Mouse (Mus musculus) spleen, adult 12 weeks (tissue): ENCODE results near the gene Spata13.

Experiments
- DNase-seq: peaks from one replicate; pipeline ENCODE4 v3.0.0; 2022; ENCODE audit warnings: low spot score

The Spata13 gene

GRCm38 (mm10) chr14:60751581-60751980 lies 117.8 kb downstream of the Spata13 start:
- no peak for DNase-seq

- DNase-seq = no peak
Observed at GRCm38 (mm10) chr14:60752892-60753800, 119.3 kb downstream of the Spata13 start.

GRCm38 (mm10) chr14:60753801-60754126 lies 120.0 kb downstream of the Spata13 start:
- no peak for DNase-seq

GRCm38 (mm10) chr14:60754656-60755055 lies 120.9 kb downstream of the Spata13 start:
- DNase-seq = no peak

- no peak for DNase-seq
Observed at GRCm38 (mm10) chr14:60756271-60756670, 122.5 kb downstream of the Spata13 start.

- no peak for DNase-seq
Observed at GRCm38 (mm10) chr14:60757265-60757664, 123.5 kb downstream of the Spata13 start.

- DNase-seq = no peak
Observed at GRCm38 (mm10) chr14:60757722-60758121, 123.9 kb downstream of the Spata13 start.

- no peak for DNase-seq
Observed at GRCm38 (mm10) chr14:60759097-60759496, 125.3 kb downstream of the Spata13 start.

GRCm38 (mm10) chr14:60761801-60762200 lies 128.0 kb downstream of the Spata13 start:
- DNase-seq = no peak

- no peak for DNase-seq
Observed at GRCm38 (mm10) chr14:60762754-60763153, 129.0 kb downstream of the Spata13 start.

- DNase-seq = no peak
Observed at GRCm38 (mm10) chr14:60763746-60764145, 129.9 kb downstream of the Spata13 start.

- no peak for DNase-seq
Observed at GRCm38 (mm10) chr14:60764526-60764925, 130.7 kb downstream of the Spata13 start.

GRCm38 (mm10) chr14:60765025-60765424 lies 131.2 kb downstream of the Spata13 start:
- DNase-seq = no peak

GRCm38 (mm10) chr14:60767884-60768283 lies 134.1 kb downstream of the Spata13 start, which contains the start of gene C1qtnf9:
Gene C1qtnf9 (plus strand): TSS chr14:60768134.
- DNase-seq = no peak

- no peak for DNase-seq
Observed at GRCm38 (mm10) chr14:60769340-60769739, 135.5 kb downstream of the Spata13 start.

- no peak for DNase-seq
Observed at GRCm38 (mm10) chr14:60770594-60770993, 136.8 kb downstream of the Spata13 start.

GRCm38 (mm10) chr14:60771057-60771456 lies 137.3 kb downstream of the Spata13 start:
- DNase-seq = peak; percentile 66

- no peak for DNase-seq
Observed at GRCm38 (mm10) chr14:60773476-60773875, 139.7 kb downstream of the Spata13 start.

GRCm38 (mm10) chr14:60776521-60776920 lies 142.7 kb downstream of the Spata13 start:
- no peak for DNase-seq

GRCm38 (mm10) chr14:60777485-60777919 lies 143.7 kb downstream of the Spata13 start:
- no peak for DNase-seq

GRCm38 (mm10) chr14:60779198-60779597 lies 145.4 kb downstream of the Spata13 start:
- no peak for DNase-seq

GRCm38 (mm10) chr14:60782121-60782656 lies 148.4 kb downstream of the Spata13 start:
- no peak for DNase-seq

- no peak for DNase-seq
Observed at GRCm38 (mm10) chr14:60783196-60783595, 149.4 kb downstream of the Spata13 start.
